Mouse (Mus musculus): ENCODE results near the gene Trim46. TPM values are rescaled to one million over a fixed set of nuclear protein-coding genes. Genes with fewer than 3 reads are reported as not detected.

Gene Trim46
- polyA plus RNA-seq, 1 experiment: 15.2 TPM

GRCm38 (mm10) chr3:89187197-89187596, 58.9 kb downstream of the Trim46 start:
- no peaks in the 10 kb centered on the region for H3K27me3 ChIP-seq (ENCODE audit: control insufficient read depth, insufficient read depth, insufficient read length)
- H3K4me3 ChIP-seq: no peak overlapping the region
- no peaks in the 10 kb centered on the region for H3K79me2 ChIP-seq (ENCODE audit: control insufficient read depth, insufficient read depth)
- no peak for TF ChIP-seq MAX (IDR thresholded peaks at IDR 0.05; ENCODE audit: low read depth)
- TF ChIP-seq E2F4 (IDR thresholded peaks at IDR 0.05; ENCODE audit: insufficient read depth): no peak
- TF ChIP-seq REST (IDR thresholded peaks at IDR 0.05; ENCODE audit: insufficient read depth, insufficient read length): no peak
- no peak for TF ChIP-seq SRF (IDR thresholded peaks at IDR 0.05; ENCODE audit: control insufficient read depth, insufficient read length, low read depth)
- no peaks in the 10 kb centered on the region for H3K36me3 ChIP-seq (ENCODE audit: control insufficient read depth, insufficient read depth)
- no peak overlapping the region for H3K4me2 ChIP-seq (ENCODE audit: low read depth)
- no peak overlapping the region for H3ac ChIP-seq (ENCODE audit: control insufficient read depth, insufficient read length)

Other genes starting within 250 kb of the Trim46 start
- gene Rusc1, start 153.0 kb downstream of the Trim46 start, polyA plus RNA-seq (2012; fragmentation: generic; extraction: Trizol): 20.2 TPM
- gene Gm43738, start 145.2 kb downstream of the Trim46 start, polyA plus RNA-seq (2012; fragmentation: generic; extraction: Trizol): 0.02 TPM
- gene Fdps, start 144.3 kb downstream of the Trim46 start, polyA plus RNA-seq (2012; fragmentation: generic; extraction: Trizol): 863 TPM
- gene Pklr, start 110.2 kb downstream of the Trim46 start, polyA plus RNA-seq (2012; fragmentation: generic; extraction: Trizol): not detected
- gene Hcn3, start 86.1 kb downstream of the Trim46 start, polyA plus RNA-seq (2012; fragmentation: generic; extraction: Trizol): 0.10 TPM
- gene Clk2, start 81.5 kb downstream of the Trim46 start, polyA plus RNA-seq (2012; fragmentation: generic; extraction: Trizol): 22.2 TPM
- 127 TPM for gene Scamp3, start 68.8 kb downstream of the Trim46 start, polyA plus RNA-seq (2012; fragmentation: generic; extraction: Trizol)
- gene Fam189b, start 63.2 kb downstream of the Trim46 start, polyA plus RNA-seq (2012; fragmentation: generic; extraction: Trizol): 15.0 TPM
- gene Gba, start 43.4 kb downstream of the Trim46 start, polyA plus RNA-seq (2012; fragmentation: generic; extraction: Trizol): 52.5 TPM
- gene Thbs3, start 31.1 kb downstream of the Trim46 start, polyA plus RNA-seq (2012; fragmentation: generic; extraction: Trizol): 5.9 TPM
- 114 TPM for gene Mtx1, start 19.2 kb downstream of the Trim46 start, polyA plus RNA-seq (2012; fragmentation: generic; extraction: Trizol)
- gene Muc1, start 17.3 kb downstream of the Trim46 start, polyA plus RNA-seq (2012; fragmentation: generic; extraction: Trizol): 0.37 TPM
- 371 TPM for gene Krtcap2, start 343 bp downstream of the Trim46 start, polyA plus RNA-seq (2012; fragmentation: generic; extraction: Trizol)
- gene Dpm3, start 13.0 kb upstream of the Trim46 start, polyA plus RNA-seq (2012; fragmentation: generic; extraction: Trizol): 222 TPM
- 48.7 TPM for gene Slc50a1, start 24.3 kb upstream of the Trim46 start, polyA plus RNA-seq (2012; fragmentation: generic; extraction: Trizol)
- 8.2 TPM for gene Efna1, start 34.8 kb upstream of the Trim46 start, polyA plus RNA-seq (2012; fragmentation: generic; extraction: Trizol)
- gene Efna3, start 76.7 kb upstream of the Trim46 start, polyA plus RNA-seq (2012; fragmentation: generic; extraction: Trizol): 1.8 TPM
- 5.4 TPM for gene Efna4, start 91.7 kb upstream of the Trim46 start, polyA plus RNA-seq (2012; fragmentation: generic; extraction: Trizol)
- gene Adam15, start 103.7 kb upstream of the Trim46 start, polyA plus RNA-seq (2012; fragmentation: generic; extraction: Trizol): 78.4 TPM
- 0.01 TPM for gene Dcst2, start 115.7 kb upstream of the Trim46 start, polyA plus RNA-seq (2012; fragmentation: generic; extraction: Trizol)
- 0.41 TPM for gene Dcst1, start 118.9 kb upstream of the Trim46 start, polyA plus RNA-seq (2012; fragmentation: generic; extraction: Trizol)
- 47.0 TPM for gene Zbtb7b, start 148.5 kb upstream of the Trim46 start, polyA plus RNA-seq (2012; fragmentation: generic; extraction: Trizol)
- not detected for gene Lenep, start 156.5 kb upstream of the Trim46 start, polyA plus RNA-seq (2012; fragmentation: generic; extraction: Trizol)
- 19.8 TPM for gene Flad1, start 165.6 kb upstream of the Trim46 start, polyA plus RNA-seq (2012; fragmentation: generic; extraction: Trizol)
- 113 TPM for gene Cks1b, start 172.1 kb upstream of the Trim46 start, polyA plus RNA-seq (2012; fragmentation: generic; extraction: Trizol)
- 95.5 TPM for gene Shc1, start 172.1 kb upstream of the Trim46 start, polyA plus RNA-seq (2012; fragmentation: generic; extraction: Trizol)
- gene Pygo2, start 183.9 kb upstream of the Trim46 start, polyA plus RNA-seq (2012; fragmentation: generic; extraction: Trizol): 58.5 TPM
- 159 TPM for gene Pbxip1, start 190.4 kb upstream of the Trim46 start, polyA plus RNA-seq (2012; fragmentation: generic; extraction: Trizol)
- gene Pmvk, start 208.2 kb upstream of the Trim46 start, polyA plus RNA-seq (2012; fragmentation: generic; extraction: Trizol): 67.9 TPM

All from myocyte (in vitro differentiated cells).